Mouse (Mus musculus): Measurements from ENCODE around the gene Vmn1r225. TPM values are rescaled to one million over a fixed set of nuclear protein-coding genes. Genes with fewer than 3 reads are reported as not detected.
"Not testable (repeated sequence)": the region's sequence is repeated elsewhere in the genome, so short reads cannot be mapped to it uniquely, and the experiment has no call there.

Gene Vmn1r225
- not detected for total RNA-seq (2021)
- long read RNA-seq, experiment 1: 0 reads
- long read RNA-seq, experiment 2: 0 reads

DNA sequence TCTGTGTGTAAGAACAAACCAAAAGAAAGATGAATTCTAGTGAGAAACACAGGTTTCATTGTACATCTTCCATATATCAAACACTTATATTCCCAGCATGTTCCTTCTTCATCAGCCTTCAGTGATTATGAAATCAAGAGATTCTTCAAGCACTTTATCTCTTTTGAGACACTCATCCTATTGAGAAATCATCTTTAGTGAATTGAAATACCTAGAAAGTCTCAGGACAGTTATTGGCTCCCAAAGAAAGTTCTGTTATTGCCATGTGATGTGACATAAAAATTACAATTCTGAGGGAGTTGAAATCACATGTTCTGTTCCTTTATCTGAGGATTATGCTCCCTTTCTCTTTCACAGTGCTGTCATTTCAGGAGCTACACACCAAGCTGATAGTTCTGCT, at the start of gene Vmn1r225:
Vmn1r225 (plus strand) TSS at position 301 of the 400 bp plus-strand sequence.
- DNase-seq (ENCODE audit: low spot score): no peak

GRCm38 (mm10) chr17:20473311-20473710, 24.6 kb upstream of the Vmn1r225 start:
- no peak for DNase-seq (ENCODE audit: low spot score)

GRCm38 (mm10) chr17:20481231-20481630, 16.7 kb upstream of the Vmn1r225 start, which contains the start of gene Vmn2r108:
TSS of gene Vmn2r108 (minus strand) at chr17:20481331.
- no peak for DNase-seq (ENCODE audit: low spot score)

DNA sequence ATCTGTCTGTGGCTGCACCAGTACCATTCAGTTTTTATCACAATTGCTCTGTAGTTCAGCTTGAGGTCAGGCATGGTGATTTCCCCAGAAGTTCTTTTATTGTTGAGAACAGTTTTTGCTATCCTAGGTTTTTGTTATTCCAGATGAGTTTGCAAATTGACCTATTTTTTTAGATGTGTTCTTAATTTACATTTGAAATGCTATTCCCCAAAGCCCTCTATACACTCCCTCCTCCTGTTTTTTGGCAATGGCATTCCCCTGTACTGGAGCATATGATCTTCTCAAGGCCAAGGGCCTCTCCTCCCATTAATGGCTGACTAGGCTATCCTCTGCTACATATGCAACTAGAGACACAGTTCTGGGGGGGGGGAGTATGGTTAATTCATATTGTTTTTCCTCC, 10.3 kb downstream of the Vmn1r225 start:
- not testable (repeated sequence) for DNase-seq (ENCODE audit: low spot score)

Other genes starting within 250 kb of the Vmn1r225 start
- not detected for gene Vmn2r106, start 212.6 kb upstream of the Vmn1r225 start, total RNA-seq (2021)
- gene Vmn2r107, start 152.9 kb upstream of the Vmn1r225 start, total RNA-seq (2021): not detected
- gene Vmn1r224, start 84.0 kb upstream of the Vmn1r225 start, total RNA-seq (2021): not detected
- not detected for gene Vmn2r108, start 16.8 kb upstream of the Vmn1r225 start, total RNA-seq (2021)
- not detected for gene Vmn2r109, start 66.6 kb downstream of the Vmn1r225 start, total RNA-seq (2021)
- not detected for gene Vmn2r110, start 98.3 kb downstream of the Vmn1r225 start, total RNA-seq (2021)
- not detected for gene Fpr-rs3, start 126.7 kb downstream of the Vmn1r225 start, total RNA-seq (2021)
- gene Vmn1r226, start 184.7 kb downstream of the Vmn1r225 start, total RNA-seq (2021): not detected
- not detected for gene Vmn1r227, start 231.7 kb downstream of the Vmn1r225 start, total RNA-seq (2021)